In the genomic region with DNA sequence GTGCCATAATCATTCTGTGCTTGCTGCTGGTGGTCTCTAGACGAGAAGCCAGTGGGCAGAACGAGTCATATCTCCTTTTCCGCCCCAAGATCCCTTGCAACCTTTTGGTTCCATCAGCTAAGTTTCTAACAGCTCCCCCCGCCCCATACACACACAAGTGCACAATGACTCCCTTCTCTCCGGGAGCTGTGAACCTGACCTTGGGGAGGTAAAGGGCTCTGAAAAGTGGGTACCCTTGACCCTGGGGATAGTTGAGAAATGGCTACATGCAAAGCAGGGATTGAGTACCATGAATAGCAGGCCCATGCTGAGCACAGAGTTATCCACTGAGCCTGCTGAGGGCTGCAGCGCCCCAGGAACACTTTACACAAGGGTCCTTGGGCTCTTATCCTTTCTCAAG, we compare ENCODE assay signal across 11 mouse cellular contexts. TPM values are rescaled to one million over a fixed set of nuclear protein-coding genes. Genes with fewer than 3 reads are reported as not detected.
A peak's percentile ranks its signal among the peaks of the same experiment; 100 is the strongest.
DNase-seq lines count a peak whose midpoint lies in the region; ATAC-seq and TF ChIP-seq lines count a peak whose summit lies in the region.
"Had no signal": no experiment of that assay in that cellular context is flagged by ENCODE, and none has a peak within 500 bp of the region (broad histone marks: within the 10 kb centered on the region; RNA-seq: fewer than 3 reads in every experiment).

No protein-coding gene starts in this region.

- no peak overlapping the region for H3K4me2 ChIP-seq in kidney, embryonic 14.5 days (replicated peaks; ENCODE audit: low read depth, low read length)
- no peak overlapping the region for H3K4me2 ChIP-seq in intestine, embryonic 16.5 days (ENCODE audit: low read depth, low read length)
- no peak overlapping the region for H3K4me2 ChIP-seq in forebrain, embryonic 14.5 days (ENCODE audit: low read length)

- TF ChIP-seq EP300 in ES-Bruce4 (IDR thresholded peaks at IDR 0.05; ENCODE audit: insufficient read depth, low read depth, low read length): no peak

- no peak overlapping the region for H3K4me3 ChIP-seq in kidney, embryonic 14.5 days (ENCODE audit: low read length)
- H3K4me3 ChIP-seq in ES-Bruce4 (ENCODE audit: low read depth, low read length): peak overlapping the region; percentile 13; the same call in 1 of the 2 replicates
- H3K4me3 ChIP-seq in embryonic facial prominence, embryonic 10.5 days: 0 out of 2 replicates have a peak overlapping the region, but pooled peaks have one; percentile 38
- no peak overlapping the region for H3K4me3 ChIP-seq in intestine, embryonic 16.5 days (ENCODE audit: low read length)
- no peak overlapping the region for H3K4me3 ChIP-seq in forebrain, embryonic 14.5 days (ENCODE audit: low read depth, low read length)
- H3K4me3 ChIP-seq: left cerebral cortex, adult 2 months; megakaryocyte, embryonic 14.5 days had no signal

- no peak for TF ChIP-seq CTCF in ES-Bruce4 (IDR thresholded peaks at IDR 0.05; ENCODE audit: low read depth, low read length)

- H3K27me3 ChIP-seq in kidney, embryonic 14.5 days (ENCODE audit: control insufficient read depth, insufficient read depth, low read length): no peaks in the 10 kb centered on the region
- no peaks in the 10 kb centered on the region for H3K27me3 ChIP-seq in ES-Bruce4 (ENCODE audit: control insufficient read depth, insufficient read depth, low read length, poor library complexity, severe bottlenecking)
- H3K27me3 ChIP-seq in embryonic facial prominence, embryonic 10.5 days (replicated peaks; ENCODE audit: low read depth, poor library complexity, severe bottlenecking): no peaks in the 10 kb centered on the region
- no peaks in the 10 kb centered on the region for H3K27me3 ChIP-seq in intestine, embryonic 16.5 days (replicated peaks; ENCODE audit: control insufficient read depth, insufficient read depth, low read length)
- H3K27me3 ChIP-seq in forebrain, embryonic 14.5 days (replicated peaks; ENCODE audit: control insufficient read depth, insufficient read depth, low read length): no peaks in the 10 kb centered on the region

- WGBS in kidney, embryonic 14.5 days: 78% methylated on average over 6 of the region's 6 CpGs
- WGBS in embryonic facial prominence, embryonic 10.5 days: 63% methylated on average over 6 of the region's 6 CpGs
- WGBS in intestine, embryonic 16.5 days: 60% methylated on average over 6 of the region's 6 CpGs
- 77% methylated on average over 6 of the region's 6 CpGs for WGBS in forebrain, embryonic 14.5 days

- no peaks in the 10 kb centered on the region for H3K9me3 ChIP-seq in kidney, embryonic 14.5 days (ENCODE audit: control insufficient read depth, low read length)
- H3K9me3 ChIP-seq in ES-Bruce4 (replicated peaks; ENCODE audit: control insufficient read depth, insufficient read depth, low read length, poor library complexity, severe bottlenecking): no peaks in the 10 kb centered on the region
- H3K9me3 ChIP-seq in embryonic facial prominence, embryonic 10.5 days: no peaks in the 10 kb centered on the region
- H3K9me3 ChIP-seq in intestine, embryonic 16.5 days (ENCODE audit: control insufficient read depth, low read length): no peaks in the 10 kb centered on the region
- H3K9me3 ChIP-seq in forebrain, embryonic 14.5 days (replicated peaks; ENCODE audit: control insufficient read depth, low read length): no peaks in the 10 kb centered on the region

- peaks cover 15% of the 10 kb centered on the region for H3K4me1 ChIP-seq in kidney, embryonic 14.5 days (ENCODE audit: control insufficient read depth, insufficient read depth, low read length)
- H3K4me1 ChIP-seq in ES-Bruce4 (ENCODE audit: control insufficient read depth, insufficient read depth, low read length): no peaks in the 10 kb centered on the region
- peaks cover 43% of the 10 kb centered on the region for H3K4me1 ChIP-seq in embryonic facial prominence, embryonic 10.5 days
- peaks cover 22% of the 10 kb centered on the region for H3K4me1 ChIP-seq in intestine, embryonic 16.5 days (ENCODE audit: control insufficient read depth, insufficient read depth, low read length)
- 0 out of 2 replicates have a peak, but pooled peaks cover 3% of the 10 kb centered on the region for H3K4me1 ChIP-seq in forebrain, embryonic 14.5 days (ENCODE audit: control insufficient read depth, insufficient read depth, low read length)

- DNase-seq in kidney, postnatal 36 days: no peak
- no peak for DNase-seq in embryonic facial prominence, embryonic 10.5 days (ENCODE audit: low spot score)
- no peak for DNase-seq in layer of hippocampus, postnatal 14 days (ENCODE audit: low spot score in 2 of 2)
- no peak for DNase-seq in layer of hippocampus, adult 9-10 months (ENCODE audit: low spot score)
- no peak for DNase-seq in forebrain, embryonic 14.5 days (ENCODE audit: low spot score)

- ATAC-seq in kidney, embryonic 14.5 days (ENCODE audit: low FRiP score, low TSS enrichment): no peak
- ATAC-seq in intestine, embryonic 16.5 days: no peak
- no peak for ATAC-seq in forebrain, embryonic 14.5 days

- no peak overlapping the region for H3K9ac ChIP-seq in kidney, embryonic 14.5 days (ENCODE audit: low read depth, low read length)
- H3K9ac ChIP-seq in ES-Bruce4 (ENCODE audit: low read depth, poor library complexity, severe bottlenecking): no peak overlapping the region
- H3K9ac ChIP-seq in intestine, embryonic 16.5 days (ENCODE audit: low read depth, low read length): peak overlapping the region; percentile 57
- no peak overlapping the region for H3K9ac ChIP-seq in forebrain, embryonic 14.5 days (ENCODE audit: low read length)

- H3K36me3 ChIP-seq in kidney, embryonic 14.5 days (ENCODE audit: control insufficient read depth, insufficient read depth, low read length): no peaks in the 10 kb centered on the region
- no peaks in the 10 kb centered on the region for H3K36me3 ChIP-seq in ES-Bruce4 (ENCODE audit: control insufficient read depth, insufficient read depth, low read length, poor library complexity, severe bottlenecking)
- H3K36me3 ChIP-seq in embryonic facial prominence, embryonic 10.5 days (replicated peaks): no peaks in the 10 kb centered on the region
- H3K36me3 ChIP-seq in intestine, embryonic 16.5 days (ENCODE audit: control insufficient read depth, insufficient read depth, low read length): no peaks in the 10 kb centered on the region
- no peaks in the 10 kb centered on the region for H3K36me3 ChIP-seq in forebrain, embryonic 14.5 days (ENCODE audit: control insufficient read depth, insufficient read depth, low read length)

- peak overlapping the region; percentile 84; the same call in 1 of the 2 replicates for H3K27ac ChIP-seq in kidney, embryonic 14.5 days (ENCODE audit: low read depth, low read length)
- no peak overlapping the region for H3K27ac ChIP-seq in ES-Bruce4 (ENCODE audit: insufficient read depth, low read length)
- H3K27ac ChIP-seq in embryonic facial prominence, embryonic 10.5 days (replicated peaks): peak overlapping the region; percentile 84
- H3K27ac ChIP-seq in intestine, embryonic 16.5 days (ENCODE audit: low read length): peak overlapping the region; percentile 94
- H3K27ac ChIP-seq in forebrain, embryonic 14.5 days (ENCODE audit: low read depth, low read length): no peak overlapping the region

- no peak for TF ChIP-seq POLR2A in ES-Bruce4 (IDR thresholded peaks at IDR 0.05; ENCODE audit: insufficient read depth, low read length)

RNA-seq across cellular contexts. Expression of a gene that starts 6.4 kb away (rescaled TPM):
- polyA plus RNA-seq in kidney, embryonic 14.5 days (2014; fragmentation: Nextera tagmentation; extraction: Ambion mirVana): 18.8 and 38.1 TPM in 2 replicates
- polyA plus RNA-seq in ES-Bruce4 (2011; ENCODE audit: insufficient read depth, insufficient read length, low read depth, missing spikeins): 4.5 and 4.7 TPM in 2 replicates
- 7.0 and 12.3 TPM in 2 replicates for polyA plus RNA-seq in embryonic facial prominence, embryonic 10.5 days (2016; fragmentation: Nextera tagmentation; extraction: Ambion mirVana)
- 327 and 341 TPM in 2 replicates for polyA plus RNA-seq in intestine, embryonic 16.5 days (2015; fragmentation: Nextera tagmentation; extraction: Ambion mirVana)
- 10 to 100 TPM; 39.4 to 41.8 TPM for total RNA-seq in layer of hippocampus, postnatal 14 days (2021)
- 6.6 and 10.8 TPM in 2 replicates for polyA plus RNA-seq in forebrain, embryonic 14.5 days (2014; fragmentation: Nextera tagmentation; extraction: Ambion mirVana)
- total RNA-seq: MEL had no signal

Comparison
In these comparisons a context has a peak if more than half of its experiments do, and no peak if none do; other contexts are left out.
1. H3K27ac ChIP-seq: peak in kidney, embryonic 14.5 days (single experiment), embryonic facial prominence, embryonic 10.5 days (single experiment) and intestine, embryonic 16.5 days (single experiment); none in ES-Bruce4 (single experiment) and forebrain, embryonic 14.5 days (single experiment).
2. H3K4me3 ChIP-seq: peak in ES-Bruce4 (single experiment) and embryonic facial prominence, embryonic 10.5 days (single experiment); none in kidney, embryonic 14.5 days (single experiment), intestine, embryonic 16.5 days (single experiment) and forebrain, embryonic 14.5 days (single experiment).